Mouse (Mus musculus): ENCODE results near the gene Rgs6. TPM values are rescaled to one million over a fixed set of nuclear protein-coding genes. Genes with fewer than 3 reads are reported as not detected.

Gene Rgs6
- polyA plus RNA-seq, 1 experiment from 2014 or later: 1.4 TPM

DNA sequence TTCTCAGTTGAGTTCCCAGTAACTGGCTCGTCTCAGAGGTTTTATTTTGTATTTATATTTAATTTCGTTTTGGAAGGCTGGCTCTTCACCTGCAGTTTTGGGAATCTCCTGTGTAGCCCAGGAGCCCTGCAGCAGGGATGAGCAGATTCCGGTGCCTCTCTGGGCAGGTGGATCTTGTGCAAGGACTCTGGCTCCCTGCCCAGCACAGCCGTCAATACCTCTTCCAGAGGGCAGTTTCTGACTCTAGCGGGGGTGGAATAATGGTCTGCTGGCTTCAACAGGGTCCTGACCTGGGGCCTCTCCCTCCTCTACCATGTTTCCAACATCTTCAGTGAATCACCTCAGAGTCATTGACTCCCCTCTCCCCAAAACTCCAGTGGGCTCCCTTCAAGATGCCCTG lies 616.3 kb downstream of the Rgs6 start:
- no peaks in the 10 kb centered on the region for H3K27me3 ChIP-seq (ENCODE audit: control insufficient read depth, insufficient read depth, low read length)
- H3K9me3 ChIP-seq (ENCODE audit: control insufficient read depth, low read depth, low read length): no peaks in the 10 kb centered on the region
- no peak overlapping the region for H3K9ac ChIP-seq (replicated peaks; ENCODE audit: low read depth, low read length)
- H3K27ac ChIP-seq (ENCODE audit: low read length): no peak overlapping the region
- no peak overlapping the region for H3K4me3 ChIP-seq (ENCODE audit: low read depth, low read length)
- H3K4me2 ChIP-seq (replicated peaks; ENCODE audit: low read depth, low read length): no peak overlapping the region
- H3K4me1 ChIP-seq (ENCODE audit: control insufficient read depth, insufficient read depth, low read length): 0 out of 2 replicates have a peak, but pooled peaks cover 4% of the 10 kb centered on the region
- no peak for ATAC-seq (ENCODE audit: insufficient number of reproducible peaks, insufficient read depth, low FRiP score, low read depth)
- WGBS: 45% methylated on average over 5 of the region's 5 CpGs
- no peaks in the 10 kb centered on the region for H3K36me3 ChIP-seq (ENCODE audit: control insufficient read depth, insufficient read depth, low read length)

DNA sequence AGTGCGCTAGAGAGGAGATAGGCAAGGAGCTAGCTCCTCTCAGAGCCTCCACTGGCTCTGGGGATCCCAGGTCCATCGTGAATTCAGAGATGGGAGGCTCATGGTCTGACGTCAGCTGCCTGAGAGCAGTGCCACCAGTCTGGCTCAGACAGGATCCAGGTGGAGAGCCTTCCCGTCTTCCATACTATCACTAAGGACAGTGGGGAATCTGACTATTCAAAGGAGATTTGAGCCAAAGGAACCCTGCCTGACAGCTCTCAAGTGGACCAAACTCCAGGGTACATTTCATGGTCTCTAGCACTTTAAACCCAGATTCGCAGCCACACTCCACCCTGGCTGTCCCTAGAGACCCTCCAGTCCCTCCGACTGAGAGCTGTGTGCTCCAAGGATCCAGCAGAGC lies 618.8 kb downstream of the Rgs6 start:
- H3K4me3 ChIP-seq (ENCODE audit: low read depth, low read length): no peak overlapping the region
- H3K4me1 ChIP-seq (ENCODE audit: control insufficient read depth, insufficient read depth, low read length): peaks cover 3% of the 10 kb centered on the region; the same call in 1 of the 2 replicates
- no peaks in the 10 kb centered on the region for H3K27me3 ChIP-seq (ENCODE audit: control insufficient read depth, insufficient read depth, low read length)
- no peaks in the 10 kb centered on the region for H3K36me3 ChIP-seq (ENCODE audit: control insufficient read depth, insufficient read depth, low read length)
- no peak overlapping the region for H3K9ac ChIP-seq (replicated peaks; ENCODE audit: low read depth, low read length)
- no peak overlapping the region for H3K4me2 ChIP-seq (replicated peaks; ENCODE audit: low read depth, low read length)
- H3K9me3 ChIP-seq (ENCODE audit: control insufficient read depth, low read depth, low read length): no peaks in the 10 kb centered on the region
- H3K27ac ChIP-seq (ENCODE audit: low read length): no peak overlapping the region
- 62% methylated on average over 6 of the region's 6 CpGs for WGBS
- no peak for ATAC-seq (ENCODE audit: insufficient number of reproducible peaks, insufficient read depth, low FRiP score, low read depth)

DNA sequence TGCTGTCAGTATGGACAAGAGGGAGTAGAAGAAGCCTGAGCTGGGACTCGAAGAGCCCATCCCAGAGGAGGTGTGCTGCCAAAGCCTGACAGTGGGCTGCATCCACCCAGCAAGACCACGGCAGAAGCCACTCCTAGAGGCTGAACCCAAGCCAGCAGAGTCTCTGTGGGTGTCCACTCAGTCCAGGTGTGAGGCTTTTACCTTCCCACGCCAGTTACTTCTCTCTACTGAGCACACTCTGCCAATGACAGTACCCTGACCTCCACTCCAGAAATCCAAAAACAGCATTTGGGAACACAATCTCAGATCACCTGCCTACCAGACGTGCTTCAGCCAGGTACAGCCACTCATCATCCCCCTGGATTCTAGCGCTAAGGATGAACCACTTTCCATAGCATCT lies 619.4 kb downstream of the Rgs6 start:
- 68% methylated on average over 5 of the region's 5 CpGs for WGBS
- no peaks in the 10 kb centered on the region for H3K36me3 ChIP-seq (ENCODE audit: control insufficient read depth, insufficient read depth, low read length)
- ATAC-seq (ENCODE audit: insufficient number of reproducible peaks, insufficient read depth, low FRiP score, low read depth): no peak

DNA sequence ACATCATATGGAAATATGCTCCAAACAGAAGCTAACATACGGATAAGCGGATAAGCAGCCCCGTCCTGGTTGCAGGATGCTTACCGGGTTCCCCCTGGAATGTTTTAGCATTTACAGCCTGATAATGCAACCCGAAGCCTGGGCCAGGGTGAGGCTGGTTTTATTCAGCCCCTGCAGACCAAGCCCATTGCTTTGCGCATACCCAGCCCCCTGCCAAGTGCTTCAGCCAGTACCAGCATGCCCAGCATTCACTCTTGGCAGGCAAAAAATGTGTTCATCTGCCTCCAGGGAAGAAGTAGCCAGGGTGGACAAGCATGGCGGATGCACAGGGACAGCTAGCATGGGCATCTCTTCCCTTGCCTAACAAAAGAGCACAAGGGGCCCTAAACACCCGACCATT lies 619.9 kb downstream of the Rgs6 start:
- no peak overlapping the region for H3K4me2 ChIP-seq (replicated peaks; ENCODE audit: low read depth, low read length)
- WGBS: 66% methylated on average over 8 of the region's 8 CpGs
- H3K9ac ChIP-seq (replicated peaks; ENCODE audit: low read depth, low read length): no peak overlapping the region

More for the DNA sequence above, 619.4 kb downstream of the Rgs6 start:
- Histone ChIP-seq H3K9ac (replicated peaks; ENCODE audit: low read depth, low read length) (no peak overlapping the region), H3K9me3 (ENCODE audit: control insufficient read depth, low read depth, low read length) (no peaks in the 10 kb centered on the region), H3K27ac (ENCODE audit: low read length) (no peak overlapping the region), H3K4me1 (ENCODE audit: control insufficient read depth, insufficient read depth, low read length) (peaks cover 3% of the 10 kb centered on the region; the same call in 1 of the 2 replicates), H3K27me3 (ENCODE audit: control insufficient read depth, insufficient read depth, low read length) (no peaks in the 10 kb centered on the region), H3K4me2 (replicated peaks; ENCODE audit: low read depth, low read length) (no peak overlapping the region), H3K4me3 (ENCODE audit: low read depth, low read length) (no peak overlapping the region)

DNA sequence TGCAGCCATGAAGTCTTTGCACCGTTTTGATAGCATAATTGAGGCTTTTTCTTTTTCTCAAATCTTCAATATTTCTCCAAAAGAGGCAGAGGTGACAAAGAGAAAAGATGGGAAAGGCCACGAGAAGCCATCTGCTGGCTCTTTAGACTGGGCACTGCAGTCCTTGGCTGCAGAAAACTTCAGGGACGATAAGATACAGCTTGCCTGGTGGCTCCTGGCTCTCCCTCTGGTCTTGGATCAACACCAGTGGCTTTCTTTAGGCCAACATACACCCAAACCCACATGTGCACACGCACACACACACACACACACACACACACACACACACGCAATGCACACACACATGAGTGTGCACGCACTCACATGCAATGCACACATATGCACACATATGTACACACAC lies 620.7 kb downstream of the Rgs6 start:
- 63% methylated on average over 6 of the region's 6 CpGs for WGBS
- peaks cover 3% of the 10 kb centered on the region; the same call in 1 of the 2 replicates for H3K4me1 ChIP-seq (ENCODE audit: control insufficient read depth, insufficient read depth, low read length)
- H3K9me3 ChIP-seq (ENCODE audit: control insufficient read depth, low read depth, low read length): no peaks in the 10 kb centered on the region
- no peak for ATAC-seq (ENCODE audit: insufficient number of reproducible peaks, insufficient read depth, low FRiP score, low read depth)
- no peaks in the 10 kb centered on the region for H3K27me3 ChIP-seq (ENCODE audit: control insufficient read depth, insufficient read depth, low read length)
- H3K4me2 ChIP-seq (replicated peaks; ENCODE audit: low read depth, low read length): no peak overlapping the region
- no peak overlapping the region for H3K9ac ChIP-seq (replicated peaks; ENCODE audit: low read depth, low read length)
- H3K36me3 ChIP-seq (ENCODE audit: control insufficient read depth, insufficient read depth, low read length): no peaks in the 10 kb centered on the region
- H3K27ac ChIP-seq (ENCODE audit: low read length): no peak overlapping the region
- no peak overlapping the region for H3K4me3 ChIP-seq (ENCODE audit: low read depth, low read length)

More for the DNA sequence above, 619.9 kb downstream of the Rgs6 start:
- Histone ChIP-seq H3K9me3 (ENCODE audit: control insufficient read depth, low read depth, low read length) (no peaks in the 10 kb centered on the region), H3K27ac (ENCODE audit: low read length) (no peak overlapping the region), H3K4me1 (ENCODE audit: control insufficient read depth, insufficient read depth, low read length) (peaks cover 3% of the 10 kb centered on the region; the same call in 1 of the 2 replicates), H3K27me3 (ENCODE audit: control insufficient read depth, insufficient read depth, low read length) (no peaks in the 10 kb centered on the region), H3K4me3 (ENCODE audit: low read depth, low read length) (no peak overlapping the region), H3K36me3 (ENCODE audit: control insufficient read depth, insufficient read depth, low read length) (no peaks in the 10 kb centered on the region)
- no peak for ATAC-seq (ENCODE audit: insufficient number of reproducible peaks, insufficient read depth, low FRiP score, low read depth)

DNA sequence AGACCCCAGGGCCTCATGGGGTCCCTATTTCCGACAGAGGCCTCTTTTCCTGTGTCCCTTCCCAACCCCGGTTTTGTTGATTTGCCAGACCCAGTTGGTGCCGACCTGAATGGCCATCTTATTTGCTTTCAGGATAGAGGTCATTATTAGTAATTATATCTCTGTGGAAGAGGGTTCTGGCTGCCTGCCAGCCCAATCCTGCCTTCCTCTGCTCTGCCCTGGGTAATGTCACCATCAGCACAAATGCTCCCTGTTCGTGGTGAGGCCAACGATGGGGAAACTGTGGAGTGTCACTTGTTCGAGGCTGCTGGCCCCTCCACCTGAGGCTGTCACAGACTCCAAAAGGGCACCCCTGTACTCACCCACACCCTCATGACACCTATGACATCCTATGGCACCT lies 621.4 kb downstream of the Rgs6 start:
- 29% methylated on average over 6 of the region's 6 CpGs for WGBS
- no peak for ATAC-seq (ENCODE audit: insufficient number of reproducible peaks, insufficient read depth, low FRiP score, low read depth)

DNA sequence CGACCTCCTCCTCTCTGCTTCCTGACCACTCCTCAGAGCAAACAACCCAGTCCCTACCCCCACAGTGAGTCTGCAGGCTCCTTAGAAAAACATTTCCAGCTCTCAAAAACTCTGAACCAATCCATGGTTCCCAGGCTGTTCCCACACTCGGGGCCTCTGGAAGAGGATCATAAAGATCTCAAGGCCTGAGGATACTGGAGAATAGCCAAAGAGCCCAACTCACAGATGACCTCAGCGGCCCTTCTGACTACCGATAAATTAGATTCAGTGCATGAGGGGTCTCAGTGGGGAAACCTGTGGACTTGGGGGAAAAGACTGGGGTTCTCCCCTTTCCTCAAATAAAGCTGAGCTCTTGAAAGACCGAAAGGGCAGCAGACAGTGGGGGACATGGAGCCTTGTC lies 622.2 kb downstream of the Rgs6 start:
- no peak overlapping the region for H3K27ac ChIP-seq (ENCODE audit: low read length)
- no peak for ATAC-seq (ENCODE audit: insufficient number of reproducible peaks, insufficient read depth, low FRiP score, low read depth)

More for the DNA sequence above, 621.4 kb downstream of the Rgs6 start:
- Histone ChIP-seq H3K4me3 (ENCODE audit: low read depth, low read length) (no peak overlapping the region), H3K9ac (replicated peaks; ENCODE audit: low read depth, low read length) (no peak overlapping the region), H3K4me1 (ENCODE audit: control insufficient read depth, insufficient read depth, low read length) (peaks cover 3% of the 10 kb centered on the region; the same call in 1 of the 2 replicates), H3K4me2 (replicated peaks; ENCODE audit: low read depth, low read length) (no peak overlapping the region), H3K36me3 (ENCODE audit: control insufficient read depth, insufficient read depth, low read length) (no peaks in the 10 kb centered on the region), H3K27me3 (ENCODE audit: control insufficient read depth, insufficient read depth, low read length) (no peaks in the 10 kb centered on the region), H3K27ac (ENCODE audit: low read length) (no peak overlapping the region), H3K9me3 (ENCODE audit: control insufficient read depth, low read depth, low read length) (no peaks in the 10 kb centered on the region)

DNA sequence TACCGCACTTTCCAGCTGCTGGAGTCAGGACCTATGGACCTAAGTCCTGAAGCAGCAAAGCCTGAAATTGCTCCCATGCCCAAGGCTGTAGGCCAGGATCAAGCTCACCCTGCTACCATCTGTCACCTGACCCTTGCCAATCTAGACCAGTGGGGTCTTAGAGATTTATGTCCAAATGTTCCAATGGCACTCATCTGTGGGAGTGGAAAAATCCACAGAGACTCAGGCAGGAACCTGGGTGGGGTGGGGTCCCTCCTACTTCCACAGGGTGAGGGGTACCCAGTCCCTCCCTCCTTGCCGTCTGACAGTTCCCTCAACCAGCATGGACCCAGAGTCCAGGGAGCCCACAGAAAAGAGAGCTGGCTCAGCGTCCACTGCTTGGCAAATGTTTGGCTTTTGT lies 622.6 kb downstream of the Rgs6 start:
- peaks cover 3% of the 10 kb centered on the region; the same call in 1 of the 2 replicates for H3K4me1 ChIP-seq (ENCODE audit: control insufficient read depth, insufficient read depth, low read length)
- H3K27me3 ChIP-seq (ENCODE audit: control insufficient read depth, insufficient read depth, low read length): no peaks in the 10 kb centered on the region
- 77% methylated on average over 3 of the region's 3 CpGs for WGBS
- no peak overlapping the region for H3K4me3 ChIP-seq (ENCODE audit: low read depth, low read length)
- ATAC-seq (ENCODE audit: insufficient number of reproducible peaks, insufficient read depth, low FRiP score, low read depth): no peak
- H3K9me3 ChIP-seq (ENCODE audit: control insufficient read depth, low read depth, low read length): no peaks in the 10 kb centered on the region
- no peak overlapping the region for H3K4me2 ChIP-seq (replicated peaks; ENCODE audit: low read depth, low read length)
- H3K36me3 ChIP-seq (ENCODE audit: control insufficient read depth, insufficient read depth, low read length): no peaks in the 10 kb centered on the region
- no peak overlapping the region for H3K9ac ChIP-seq (replicated peaks; ENCODE audit: low read depth, low read length)
- no peak overlapping the region for H3K27ac ChIP-seq (ENCODE audit: low read length)

More for the DNA sequence above, 622.2 kb downstream of the Rgs6 start:
- Histone ChIP-seq H3K36me3 (ENCODE audit: control insufficient read depth, insufficient read depth, low read length) (no peaks in the 10 kb centered on the region), H3K27me3 (ENCODE audit: control insufficient read depth, insufficient read depth, low read length) (no peaks in the 10 kb centered on the region), H3K4me2 (replicated peaks; ENCODE audit: low read depth, low read length) (no peak overlapping the region), H3K9ac (replicated peaks; ENCODE audit: low read depth, low read length) (no peak overlapping the region), H3K4me3 (ENCODE audit: low read depth, low read length) (no peak overlapping the region), H3K9me3 (ENCODE audit: control insufficient read depth, low read depth, low read length) (no peaks in the 10 kb centered on the region), H3K4me1 (ENCODE audit: control insufficient read depth, insufficient read depth, low read length) (peaks cover 3% of the 10 kb centered on the region; the same call in 1 of the 2 replicates)
- WGBS: 61% methylated on average over 5 of the region's 5 CpGs

DNA sequence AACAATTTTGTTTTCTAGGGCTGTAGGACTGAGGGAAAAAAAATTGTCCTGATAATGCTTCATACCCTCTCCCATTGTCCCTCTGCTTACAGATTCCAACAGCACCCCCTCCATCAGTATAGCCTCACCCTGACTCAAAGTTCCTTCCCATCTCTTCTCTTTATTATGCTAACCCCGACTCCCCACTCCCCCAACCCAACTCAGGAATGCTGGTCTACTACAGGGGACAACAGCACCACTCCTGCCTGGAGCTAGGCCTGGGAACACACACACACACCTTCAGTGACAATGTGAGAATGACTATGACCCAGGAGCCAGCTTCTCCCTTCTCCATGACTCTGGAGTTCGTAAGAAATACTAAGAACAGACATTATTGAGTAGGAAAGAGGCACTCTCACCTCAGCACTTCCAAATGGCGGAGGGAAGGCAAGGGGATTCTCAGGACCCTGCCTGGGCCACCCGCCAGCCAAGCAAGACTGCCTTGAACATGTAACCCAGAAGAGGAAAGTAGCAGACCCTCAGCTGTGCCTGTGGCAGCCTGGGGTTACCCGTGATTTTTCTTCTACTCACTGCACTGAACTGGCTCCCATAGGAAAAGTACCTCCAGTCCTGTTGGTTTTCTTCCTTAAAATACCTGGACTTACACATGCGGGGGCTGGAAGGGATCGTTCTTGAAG lies 623.2 kb downstream of the Rgs6 start:
- 74% methylated on average over 7 of the region's 7 CpGs for WGBS
- H3K9me3 ChIP-seq (ENCODE audit: control insufficient read depth, low read depth, low read length): no peaks in the 10 kb centered on the region
- ATAC-seq (ENCODE audit: insufficient number of reproducible peaks, insufficient read depth, low FRiP score, low read depth): no peak
- H3K27me3 ChIP-seq (ENCODE audit: control insufficient read depth, insufficient read depth, low read length): no peaks in the 10 kb centered on the region
- no peak overlapping the region for H3K9ac ChIP-seq (replicated peaks; ENCODE audit: low read depth, low read length)
- no peaks in the 10 kb centered on the region for H3K36me3 ChIP-seq (ENCODE audit: control insufficient read depth, insufficient read depth, low read length)
- peaks cover 3% of the 10 kb centered on the region; the same call in 1 of the 2 replicates for H3K4me1 ChIP-seq (ENCODE audit: control insufficient read depth, insufficient read depth, low read length)
- no peak overlapping the region for H3K27ac ChIP-seq (ENCODE audit: low read length)
- no peak overlapping the region for H3K4me2 ChIP-seq (replicated peaks; ENCODE audit: low read depth, low read length)
- H3K4me3 ChIP-seq (ENCODE audit: low read depth, low read length): no peak overlapping the region
